Mouse (Mus musculus): Measurements from ENCODE around the gene Hes6.

Hes6 gene

DNA sequence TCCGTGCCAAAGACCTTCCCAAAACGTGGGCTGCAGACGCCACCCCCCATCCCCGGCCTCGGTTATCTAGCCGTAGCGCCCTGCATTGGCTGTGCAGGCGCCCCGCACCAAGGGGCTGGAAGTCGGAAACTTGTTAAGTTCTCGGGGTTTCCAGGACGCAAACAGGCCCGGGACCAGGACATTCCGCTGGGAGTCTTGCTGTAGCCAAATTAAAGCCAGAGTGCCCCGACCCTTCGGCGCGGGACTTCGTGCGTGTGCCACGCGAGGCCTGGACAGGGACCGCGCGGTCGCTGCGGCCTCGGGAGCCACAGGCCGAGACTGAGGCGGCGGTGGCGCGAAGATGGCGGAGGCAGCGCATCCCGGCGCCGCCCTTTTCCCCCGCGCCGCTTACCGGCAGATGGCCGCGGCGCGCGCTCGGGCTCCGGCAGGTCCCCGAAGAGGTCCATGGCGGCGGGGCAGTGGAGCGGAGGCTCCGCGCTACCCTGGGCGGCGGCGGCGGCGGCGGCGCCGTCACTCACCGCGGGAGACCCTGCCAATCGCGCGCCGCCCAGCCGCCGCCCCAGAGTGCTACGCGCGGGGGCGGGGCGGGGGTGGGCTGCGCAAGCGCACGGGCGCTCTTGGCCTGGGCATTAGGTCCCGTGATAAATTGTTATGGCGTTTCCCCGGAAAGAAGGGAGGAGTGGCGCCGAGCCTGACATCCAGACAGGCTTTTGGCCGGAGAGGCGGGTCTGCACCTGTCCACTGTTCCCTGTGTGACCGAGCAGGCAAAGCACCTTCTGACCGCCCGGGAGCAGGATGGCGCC is 15.4 kb downstream of the Hes6 start, which contains the start of gene Ilkap:
Gene Ilkap (minus strand): TSS at position 556 of the 803 bp plus-strand sequence.
- peak; percentile 93 for DNase-seq

DNA sequence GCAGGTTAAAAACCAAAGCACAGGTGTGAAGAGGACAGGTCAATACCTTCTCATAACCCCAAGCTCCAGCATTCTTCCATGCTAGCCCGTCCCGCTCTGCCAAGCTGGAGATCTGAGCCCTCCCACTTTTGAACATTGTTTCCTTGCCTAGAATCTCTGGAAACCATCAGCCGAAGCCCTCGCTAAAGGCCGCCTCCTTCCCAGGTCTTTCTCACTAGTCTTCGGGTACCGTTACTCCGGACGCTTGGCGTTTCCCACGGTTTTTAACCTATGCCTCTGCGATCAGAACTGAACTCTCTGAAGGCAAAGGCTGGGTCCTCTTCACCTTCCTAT is 15.9 kb downstream of the Hes6 start:
- no peak for DNase-seq

DNA sequence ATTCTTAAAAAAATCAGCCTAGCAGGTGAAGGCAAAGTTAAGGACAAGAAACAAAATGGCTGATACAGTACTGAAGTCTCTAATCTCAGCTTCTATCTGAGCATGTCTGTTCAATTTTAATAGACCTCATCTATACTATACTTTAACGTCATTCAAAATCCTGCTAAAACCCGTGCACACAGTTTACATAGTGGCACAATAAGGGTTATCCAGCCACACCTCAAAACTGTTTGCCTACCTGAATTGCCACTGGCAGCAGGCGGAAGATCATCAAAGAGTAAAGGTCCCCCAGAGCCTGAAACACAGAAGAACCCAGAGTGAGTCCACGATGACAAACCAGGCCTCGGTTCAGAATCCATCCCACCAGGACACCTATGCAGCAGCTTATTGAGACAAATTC is 23.5 kb downstream of the Hes6 start:
- DNase-seq, result no peak

DNA sequence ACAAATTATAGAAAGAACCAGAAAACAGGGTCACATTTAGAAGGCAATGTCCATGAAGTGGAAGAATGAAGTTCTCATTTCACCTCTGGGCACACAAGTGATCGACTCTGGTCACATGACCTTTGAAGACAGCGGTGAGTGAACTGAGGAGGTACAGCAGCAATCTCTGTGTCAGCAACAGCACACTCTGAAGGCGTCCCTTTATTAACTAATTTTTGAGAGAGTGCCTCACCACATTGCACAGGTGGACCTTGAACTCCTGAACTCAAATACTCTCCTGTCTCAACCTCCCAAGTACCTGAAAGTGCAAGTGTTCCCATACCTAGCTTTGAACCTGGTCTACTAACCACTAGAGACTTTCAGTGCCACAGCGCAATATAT is 32.8 kb downstream of the Hes6 start:
- DNase-seq, result no peak

DNA sequence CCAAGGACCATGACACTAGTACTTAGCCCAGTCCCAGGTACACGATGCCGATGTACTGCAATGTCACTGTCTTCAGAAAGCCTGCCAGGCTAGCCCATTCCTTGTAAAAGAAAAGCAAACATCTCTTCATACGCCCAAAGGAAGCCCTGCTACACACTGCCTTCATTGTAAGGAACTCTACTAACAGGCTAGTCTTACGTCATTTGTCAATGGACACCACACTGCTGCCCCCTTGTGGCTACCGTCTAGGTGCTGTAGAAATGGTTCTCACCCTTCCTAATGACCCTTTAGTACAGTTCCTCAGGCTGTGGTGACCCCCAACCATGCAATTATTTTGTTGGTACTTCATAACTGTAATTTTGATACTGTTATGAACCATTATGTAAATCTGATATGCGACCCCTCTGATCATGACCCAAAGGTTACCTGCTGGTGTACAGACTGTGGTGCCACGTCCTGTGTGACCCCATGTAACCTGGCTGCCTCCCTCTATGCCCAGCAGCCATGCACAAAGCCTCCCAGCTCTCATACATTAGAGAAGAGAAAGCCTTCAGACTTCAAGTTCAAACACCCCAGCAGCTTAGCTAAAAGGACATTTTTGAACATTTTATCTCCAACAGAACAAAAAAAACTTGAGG is 33.3 kb downstream of the Hes6 start:
- peak; percentile 87 for DNase-seq

DNA sequence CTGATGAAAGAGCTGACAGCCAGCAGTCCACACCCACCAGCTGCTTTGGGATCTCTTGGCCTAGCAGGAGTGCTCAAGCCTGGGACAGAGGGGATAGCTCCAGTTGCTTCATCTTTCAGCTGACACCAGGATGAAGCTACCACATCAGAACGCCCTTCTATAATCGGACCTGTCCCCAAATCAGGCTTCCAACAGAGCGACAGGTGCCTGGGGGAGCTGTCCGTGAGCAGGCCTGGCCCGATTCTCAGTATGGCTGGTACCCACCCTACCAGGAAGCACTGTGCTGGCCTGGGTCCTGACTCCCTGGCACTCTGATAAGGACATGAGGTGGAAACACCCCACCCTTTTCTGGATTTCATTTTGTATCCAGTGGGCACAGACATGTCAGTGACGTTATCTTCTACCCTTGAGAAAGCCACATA is 40.4 kb downstream of the Hes6 start:
- no peak for DNase-seq

DNA sequence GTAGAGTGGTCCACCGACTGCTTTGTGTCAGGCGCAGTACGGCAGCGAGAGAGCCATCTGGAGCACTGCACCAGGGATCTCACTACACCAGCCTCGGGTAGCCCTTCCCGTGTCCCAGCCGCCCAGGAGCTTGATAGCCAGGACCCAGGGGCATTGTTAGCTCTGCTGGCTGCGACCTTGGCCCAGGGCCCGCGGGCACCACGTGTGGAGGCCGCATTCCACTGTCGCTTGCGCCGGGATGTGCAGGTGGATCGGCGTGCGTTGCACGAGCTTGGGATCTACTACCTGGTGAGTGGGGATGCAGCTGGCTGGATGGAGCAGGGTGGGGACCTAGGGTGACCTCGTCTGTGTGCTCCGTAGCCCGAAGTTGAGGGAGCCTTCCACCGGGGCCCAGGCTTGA is 43.8 kb downstream of the Hes6 start:
- no peak for DNase-seq

DNA sequence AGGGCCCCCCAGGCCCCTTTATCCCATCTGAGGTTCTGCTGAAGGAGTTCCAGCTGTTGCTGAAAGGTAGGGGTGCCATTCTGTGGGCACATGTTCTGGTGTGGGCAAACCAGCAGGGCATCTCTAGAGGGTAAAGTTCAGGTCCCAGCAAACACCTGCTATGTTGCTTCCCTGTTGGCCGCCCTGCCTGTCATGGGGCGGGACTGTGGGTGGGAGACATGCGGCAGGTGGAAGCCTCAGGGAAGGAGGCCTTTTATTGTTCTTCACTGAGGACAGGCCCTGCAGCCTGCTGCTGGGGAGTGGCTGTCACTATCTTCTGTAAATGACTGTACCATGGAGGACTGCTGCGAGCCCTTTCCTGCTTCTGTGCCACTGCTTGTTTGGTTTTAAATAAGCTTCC is 44.4 kb downstream of the Hes6 start:
- DNase-seq, result no peak

DNA sequence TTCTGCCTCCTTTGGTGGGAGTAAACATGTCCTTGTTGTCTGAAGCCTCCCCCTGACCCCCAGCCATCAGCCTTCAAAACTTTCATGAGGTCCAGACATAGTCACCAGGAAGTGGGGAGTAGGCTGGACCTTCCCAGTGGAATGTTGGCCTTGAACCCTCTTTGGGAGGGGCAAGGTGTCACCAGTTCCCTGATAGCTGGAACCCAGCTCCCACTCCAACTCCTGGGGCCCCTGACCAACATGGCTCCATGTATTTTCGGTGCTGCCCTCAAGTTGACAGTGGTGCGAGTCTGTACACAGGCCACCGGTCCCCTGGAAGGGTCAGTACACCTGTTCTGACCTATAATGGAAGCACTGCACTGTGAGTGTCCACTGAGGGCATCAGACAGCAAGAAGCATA is 46.5 kb downstream of the Hes6 start:
- no peak for DNase-seq

DNA sequence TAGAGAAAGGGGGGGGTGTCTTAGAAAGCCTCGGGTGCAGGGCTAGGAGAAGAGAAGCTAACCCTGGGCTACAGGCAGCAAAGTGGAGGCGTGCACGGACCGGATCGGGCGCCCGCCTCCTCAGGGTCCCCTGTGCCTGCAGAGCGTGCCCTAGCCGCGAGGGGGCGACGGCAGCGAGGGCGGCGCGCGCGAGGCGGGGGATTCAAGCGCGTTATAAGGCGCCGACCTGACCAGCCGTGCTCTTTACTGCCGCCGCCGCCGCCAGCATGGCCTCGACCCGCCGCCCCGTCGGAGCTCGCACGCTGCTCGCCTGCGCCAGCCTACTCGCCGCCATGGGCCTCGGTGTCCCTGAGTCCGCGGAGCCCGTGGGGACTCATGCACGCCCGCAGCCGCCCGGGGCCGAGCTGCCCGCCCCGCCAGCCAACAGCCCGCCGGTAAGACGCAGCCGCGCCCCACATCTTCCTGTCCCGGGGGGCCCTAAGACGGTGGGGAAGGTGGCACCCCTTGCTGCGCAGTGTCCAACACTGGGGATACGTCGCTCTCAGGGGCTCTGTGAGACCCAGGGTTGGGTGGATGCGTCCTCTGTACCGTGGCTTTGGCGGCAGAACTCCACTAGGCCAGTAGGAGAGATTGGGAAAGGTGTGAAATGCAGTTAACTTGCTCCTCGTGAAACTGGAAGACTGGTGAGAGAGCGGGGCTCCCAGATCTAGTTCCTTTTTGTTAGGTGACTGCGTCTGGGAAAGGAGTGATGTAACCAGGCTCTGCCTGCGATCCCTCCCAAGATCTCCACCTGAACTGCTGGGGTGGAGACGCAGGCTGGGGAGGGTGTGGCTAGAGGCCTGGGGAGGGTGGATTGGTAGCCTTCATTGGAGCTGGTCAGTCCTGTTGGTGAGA is 47.4 kb downstream of the Hes6 start, which contains the start of gene Erfe:
Gene Erfe (plus strand): TSS at position 216 of the 894 bp plus-strand sequence.
- peak; percentile 83 for DNase-seq

DNA sequence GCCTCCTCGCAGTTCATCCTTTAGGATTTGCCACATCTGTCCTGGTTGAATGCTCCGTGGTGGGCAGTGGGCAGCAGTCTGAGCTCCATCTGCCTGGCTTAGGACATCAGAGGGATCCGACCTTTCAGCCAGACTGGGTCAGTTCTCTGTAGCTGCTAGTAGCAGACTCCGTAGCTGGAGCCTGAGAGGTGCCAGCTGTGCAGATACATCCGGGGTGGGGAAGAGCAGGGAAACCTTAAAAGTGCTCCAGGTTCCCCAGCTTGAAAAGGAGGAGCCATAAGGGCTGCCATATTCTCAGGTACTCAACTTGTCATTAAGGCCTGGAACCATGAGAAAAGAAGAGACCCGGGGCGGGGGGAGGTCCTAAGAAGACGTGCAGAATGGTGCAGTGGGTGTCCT is 48.0 kb downstream of the Hes6 start:
- no peak for DNase-seq

DNA sequence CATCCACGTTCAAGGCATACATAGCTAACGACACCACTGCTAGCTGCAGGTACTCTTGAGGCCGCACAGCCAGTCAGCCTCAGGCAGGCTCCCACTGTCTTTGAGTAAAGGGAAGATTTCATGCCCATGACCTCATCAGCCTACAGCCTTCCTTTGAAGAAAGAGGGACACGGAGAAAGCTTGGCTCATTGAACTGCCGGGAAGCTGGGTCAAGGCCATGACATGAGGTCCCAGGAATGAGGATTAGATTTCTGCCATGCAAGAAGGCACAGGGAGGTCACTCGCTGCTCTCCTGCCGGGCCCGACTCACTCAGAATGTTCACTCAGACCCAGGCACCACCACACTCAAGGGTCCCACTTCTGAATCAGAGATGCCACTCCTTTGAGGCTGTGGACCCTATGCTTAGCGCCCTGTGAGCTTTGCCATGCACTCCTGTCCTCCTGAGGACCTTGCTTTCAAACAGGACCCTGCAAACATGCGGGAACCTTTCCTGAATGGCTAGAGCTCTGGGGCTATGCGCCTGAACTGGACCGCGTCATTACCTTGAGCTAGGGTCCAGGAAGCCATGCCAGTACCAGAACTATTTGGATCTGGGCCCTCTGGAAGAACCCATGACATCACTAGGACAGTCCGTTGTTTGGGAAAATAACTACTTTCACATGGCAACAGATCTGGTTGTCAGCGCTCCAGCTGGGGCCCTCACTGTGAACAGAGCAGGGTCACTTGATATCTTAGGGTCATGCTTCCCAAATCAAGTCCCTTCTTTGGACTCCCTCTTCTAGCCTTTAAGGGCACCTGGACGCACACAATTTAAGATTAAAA is 48.8 kb downstream of the Hes6 start:
- DNase-seq, result no peak

DNA sequence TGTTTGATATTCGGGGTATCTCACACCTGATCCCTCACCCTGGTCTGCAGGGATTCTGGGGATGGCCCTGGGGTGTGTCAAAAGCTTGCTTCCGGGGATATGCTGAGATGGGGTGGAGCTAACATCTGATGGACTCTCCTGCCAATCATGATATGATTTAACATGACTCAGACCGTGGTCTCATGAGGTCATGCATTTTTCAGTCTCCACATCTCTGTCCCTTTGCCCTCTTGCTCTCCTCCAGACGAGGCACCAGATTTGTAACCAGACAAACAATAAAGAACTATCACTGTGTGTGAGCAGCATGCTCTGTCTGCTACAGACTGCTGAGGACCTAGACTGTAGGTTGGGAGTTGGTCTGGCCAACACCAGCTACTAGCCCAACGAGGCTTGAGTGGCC is 51.7 kb downstream of the Hes6 start:
- no peak for DNase-seq
